Mouse (Mus musculus): ENCODE data around the gene G430095P16Rik.

DNA sequence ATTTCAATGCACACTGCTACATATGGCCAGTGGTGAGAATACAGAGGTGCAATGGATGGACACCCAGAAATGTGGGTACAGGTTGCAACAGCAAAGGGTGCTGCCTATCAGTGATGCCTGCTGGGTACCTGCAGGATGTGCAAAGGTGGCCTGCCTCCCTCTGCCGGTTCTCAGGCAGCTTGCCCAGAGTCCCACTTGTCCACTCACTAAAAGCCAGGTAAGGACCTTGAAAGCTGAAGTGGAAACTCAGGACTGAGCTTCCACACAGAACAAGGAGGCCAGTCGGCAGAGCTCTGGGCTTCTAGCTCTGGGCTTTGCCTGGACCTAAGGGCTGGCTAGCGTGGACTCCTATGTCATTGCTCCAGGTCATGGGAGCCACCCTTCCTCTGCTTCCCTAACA, 11.5 kb upstream of the G430095P16Rik start:
- TF ChIP-seq POLR2A (IDR thresholded peaks at IDR 0.05; ENCODE audit: borderline replicate concordance, extremely low read depth, low read depth, low read length): no peak
- TF ChIP-seq CTCF (IDR thresholded peaks at IDR 0.05; ENCODE audit: insufficient read depth, low read length): no peak

All from lung, adult 2 months (tissue).